Mouse (Mus musculus) G1E (cell line): ENCODE data around the gene Mep1a. TPM values are rescaled to one million over a fixed set of nuclear protein-coding genes. Genes with fewer than 3 reads are reported as not detected.

Source experiments
- ATAC-seq: 2 replicates; pipeline ENCODE4 v1.8.0; 2016; ENCODE audit warnings: mild to moderate bottlenecking; ENCODE audit not compliant: insufficient number of reproducible peaks, poor library complexity, low FRiP score, severe bottlenecking; ENCODE audit errors: extremely low read depth
- DNase-seq: peaks from one replicate; pipeline ENCODE4 v3.0.0; 2012; ENCODE audit warnings: low spot score
- H3K27me3 ChIP-seq: 2 replicates; pipeline ENCODE4 v1.6.1; 2012; ENCODE audit warnings: mild to moderate bottlenecking, low read length, inconsistent platforms; ENCODE audit not compliant: insufficient read depth
- H3K36me3 ChIP-seq: replicated peaks from 2 replicates; pipeline ENCODE3; 2012; ENCODE audit warnings: mild to moderate bottlenecking, inconsistent platforms
- H3K4me1 ChIP-seq: 2 replicates; pipeline ENCODE4 v1.6.1; 2012; ENCODE audit warnings: low read depth, low read length, inconsistent platforms, mixed read lengths; ENCODE audit not compliant: insufficient read depth
- H3K4me3 ChIP-seq: 2 replicates; pipeline ENCODE4 v1.5.1; 2012; ENCODE audit warnings: low read depth, mild to moderate bottlenecking, inconsistent platforms, low read length, moderate library complexity, mixed read lengths
- H3K9me3 ChIP-seq: replicated peaks from 2 replicates; pipeline ENCODE4 v1.6.1; 2012; ENCODE audit warnings: inconsistent platforms
- CTCF ChIP-seq: IDR thresholded peaks from 2 replicates; pipeline ENCODE4 v1.5.1; 2012; ENCODE audit warnings: low read depth, low read length, inconsistent platforms, mixed read lengths
- GATA1 ChIP-seq: IDR thresholded peaks from 2 replicates; pipeline ENCODE4 v1.6.1; 2012; ENCODE audit warnings: borderline replicate concordance, low read length, inconsistent platforms, mixed read lengths
- GATA2 ChIP-seq: IDR thresholded peaks from 2 replicates; pipeline ENCODE4 v1.6.1; 2012; ENCODE audit warnings: low read depth, low read length, inconsistent platforms, borderline replicate concordance
- POLR2AphosphoS5 ChIP-seq: IDR thresholded peaks from 2 replicates; pipeline ENCODE4 v1.6.1; 2012; ENCODE audit warnings: low read depth, low read length, inconsistent platforms; ENCODE audit not compliant: insufficient replicate concordance
- TAL1 ChIP-seq: conservative IDR thresholded peaks from 2 replicates; pipeline ENCODE4 v1.6.1; 2012; ENCODE audit warnings: low read depth, low read length, inconsistent platforms, mixed read lengths
- polyA plus RNA-seq: library from polyadenylated mRNA; stranded (reverse); fragments of >175 nt; gene quantifications from 2 replicates; pipeline ENCODE4 v1.2.3, GENCODE M21; 2012
- total RNA-seq, 2 experiments: library from RNA; stranded (forward) in 1 of 2; stranded (reverse) in 1 of 2; fragments of 200-1000 nt in 1 of 2; fragments of >200 nt in 1 of 2; fragmentation: Nextera tagmentation in 1 of 2; gene quantifications; 2 replicates each; pipeline ENCODE4 v1.2.3; 2014 to 2017

The Mep1a gene
- total and polyA plus RNA-seq, 3 experiments = not detected

GRCm38 (mm10) chr17:43431692-43432091 is 70.9 kb downstream of the Mep1a start:
- no peaks in the 10 kb centered on the region for H3K4me1 ChIP-seq
- no peak overlapping the region for H3K4me3 ChIP-seq
- H3K9me3 ChIP-seq = peaks cover 48% of the 10 kb centered on the region
- no peak for ATAC-seq
- H3K36me3 ChIP-seq = no peaks in the 10 kb centered on the region
- TF ChIP-seq GATA2 (no peak), GATA1 (no peak), POLR2AphosphoS5 (no peak), TAL1 (no peak), CTCF (no peak)
- no peaks in the 10 kb centered on the region for H3K27me3 ChIP-seq
- no peak for DNase-seq

Other genes starting within 250 kb of the Mep1a start
- not detected in 2 replicates for gene Adgrf1, start 232.5 kb downstream of the Mep1a start, total RNA-seq (2014; fragmentation: Nextera tagmentation)
- 0.05 TPM in 1 of 2 replicates, not detected in the other for gene Adgrf1, start 232.5 kb downstream of the Mep1a start, total RNA-seq (2017)
- gene Adgrf1, start 232.5 kb downstream of the Mep1a start, polyA plus RNA-seq = not detected in 2 replicates
- gene Adgrf5, start 142.4 kb downstream of the Mep1a start, total RNA-seq (2014; fragmentation: Nextera tagmentation) = not detected in 2 replicates
- 0.05 and 0.06 TPM in 2 replicates for gene Adgrf5, start 142.4 kb downstream of the Mep1a start, total RNA-seq (2017)
- gene Adgrf5, start 142.4 kb downstream of the Mep1a start, polyA plus RNA-seq = not detected in 2 replicates
- not detected in 2 replicates for gene Ankrd66, start 40.8 kb upstream of the Mep1a start, total RNA-seq (2014; fragmentation: Nextera tagmentation)
- 0.12 TPM in 1 of 2 replicates, not detected in the other for gene Ankrd66, start 40.8 kb upstream of the Mep1a start, total RNA-seq (2017)
- gene Ankrd66, start 40.8 kb upstream of the Mep1a start, polyA plus RNA-seq = not detected in 2 replicates
- not detected in 2 replicates for gene Pla2g7, start 65.3 kb upstream of the Mep1a start, total RNA-seq (2014; fragmentation: Nextera tagmentation)
- not detected in 2 replicates for gene Pla2g7, start 65.3 kb upstream of the Mep1a start, total RNA-seq (2017)
- gene Pla2g7, start 65.3 kb upstream of the Mep1a start, polyA plus RNA-seq = not detected in 2 replicates
- gene Tdrd6, start 127.5 kb upstream of the Mep1a start, total RNA-seq (2014; fragmentation: Nextera tagmentation) = not detected in 2 replicates
- gene Tdrd6, start 127.5 kb upstream of the Mep1a start, total RNA-seq (2017) = 0.05 and 0.06 TPM in 2 replicates
- gene Tdrd6, start 127.5 kb upstream of the Mep1a start, polyA plus RNA-seq = not detected in 2 replicates
- not detected in 2 replicates for gene Slc25a27, start 164.4 kb upstream of the Mep1a start, total RNA-seq (2014; fragmentation: Nextera tagmentation)
- 0.11 TPM in 1 of 2 replicates, not detected in the other for gene Slc25a27, start 164.4 kb upstream of the Mep1a start, total RNA-seq (2017)
- gene Slc25a27, start 164.4 kb upstream of the Mep1a start, polyA plus RNA-seq = not detected in 2 replicates
- not detected in 2 replicates for gene Cyp39a1, start 164.6 kb upstream of the Mep1a start, total RNA-seq (2014; fragmentation: Nextera tagmentation)
- 0.06 TPM in 1 of 2 replicates, not detected in the other for gene Cyp39a1, start 164.6 kb upstream of the Mep1a start, total RNA-seq (2017)
- not detected in 2 replicates for gene Cyp39a1, start 164.6 kb upstream of the Mep1a start, polyA plus RNA-seq